Mouse (Mus musculus): ENCODE data around the gene Scgn.

GRCm38 (mm10) chr13:24036150-24036549 lies 45.1 kb upstream of the Scgn start:
- TF ChIP-seq CTCF (conservative IDR thresholded peaks at IDR 0.05; ENCODE audit: low read length) (no peak), NANOG (IDR thresholded peaks at IDR 0.05; ENCODE audit: borderline replicate concordance, low read length) (no peak), POU5F1 (IDR thresholded peaks at IDR 0.05; ENCODE audit: borderline replicate concordance, low read length) (no peak)
